ENCODE assay signal across 16 mouse cellular contexts in the genomic region with DNA sequence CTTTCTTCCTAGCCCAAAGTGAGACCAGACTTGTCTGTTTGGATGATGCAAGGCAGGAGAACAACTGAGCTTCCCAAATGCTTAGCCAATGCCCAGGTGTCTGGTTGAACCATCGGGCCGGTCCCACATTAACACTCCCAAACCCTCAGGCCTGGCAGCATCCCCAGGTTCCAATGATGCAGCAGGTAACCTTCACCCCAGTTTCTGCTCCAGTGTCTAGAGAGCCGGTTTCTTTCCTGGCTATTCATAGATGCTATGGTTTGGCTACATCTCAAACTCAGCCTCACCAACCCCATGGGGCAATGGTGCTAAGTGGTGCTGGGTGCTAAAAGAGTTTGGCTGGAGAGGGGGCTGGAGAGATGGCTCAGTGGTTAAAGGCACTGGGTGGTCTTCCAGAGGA.
"Had no signal": no experiment of that assay in that cellular context is flagged by ENCODE, and none has a peak within 500 bp of the region (broad histone marks: within the 10 kb centered on the region; RNA-seq: fewer than 3 reads in every experiment).

No protein-coding gene starts in this region.

- H3K27ac ChIP-seq: lung, embryonic 15.5 days; macrophage; midbrain, embryonic 13.5 days; midbrain, embryonic 15.5 days; neural tube, embryonic 12.5 days; stomach, embryonic 15.5 days; stomach, postnatal 0 days had no signal

- H3K4me3 ChIP-seq: lung, embryonic 15.5 days; megakaryocyte, embryonic 14.5 days; midbrain, embryonic 13.5 days; midbrain, embryonic 15.5 days; neural tube, embryonic 12.5 days; stomach, embryonic 15.5 days had no signal

- H3K36me3 ChIP-seq: lung, embryonic 15.5 days; stomach, embryonic 15.5 days had no signal

- H3K9ac ChIP-seq: lung, embryonic 15.5 days; midbrain, embryonic 13.5 days; midbrain, embryonic 15.5 days; neural tube, embryonic 12.5 days; stomach, embryonic 15.5 days had no signal

- H3K9me3 ChIP-seq: lung, embryonic 15.5 days; midbrain, embryonic 13.5 days; midbrain, embryonic 15.5 days; neural tube, embryonic 12.5 days; stomach, embryonic 15.5 days had no signal

- H3K4me1 ChIP-seq: stomach, embryonic 15.5 days had no signal

- H3K4me2 ChIP-seq: lung, embryonic 15.5 days; midbrain, embryonic 11.5 days; midbrain, embryonic 13.5 days; midbrain, embryonic 15.5 days; neural tube, embryonic 12.5 days; stomach, embryonic 15.5 days had no signal

- ATAC-seq: lung, postnatal 0 days; midbrain, embryonic 13.5 days; midbrain, embryonic 15.5 days had no signal

- DNase-seq: lung, postnatal 14 days; lung, postnatal 36 days; right cerebral cortex, postnatal 14 days; thymus, adult 2 months; thymus, postnatal 25 days; thymus, postnatal 4 days had no signal

- H3K27me3 ChIP-seq: lung, embryonic 15.5 days; megakaryocyte, embryonic 14.5 days; midbrain, embryonic 13.5 days; midbrain, embryonic 15.5 days; neural tube, embryonic 12.5 days; stomach, embryonic 15.5 days had no signal
